Mouse (Mus musculus): ENCODE measurements at regions not wholly inside any gene's neighbourhood (a gene's known extent, or its start where the extent isn't known, plus 50 kb on each side); places are given as distances from the start of the nearest gene placed in this dataset.

DNA sequence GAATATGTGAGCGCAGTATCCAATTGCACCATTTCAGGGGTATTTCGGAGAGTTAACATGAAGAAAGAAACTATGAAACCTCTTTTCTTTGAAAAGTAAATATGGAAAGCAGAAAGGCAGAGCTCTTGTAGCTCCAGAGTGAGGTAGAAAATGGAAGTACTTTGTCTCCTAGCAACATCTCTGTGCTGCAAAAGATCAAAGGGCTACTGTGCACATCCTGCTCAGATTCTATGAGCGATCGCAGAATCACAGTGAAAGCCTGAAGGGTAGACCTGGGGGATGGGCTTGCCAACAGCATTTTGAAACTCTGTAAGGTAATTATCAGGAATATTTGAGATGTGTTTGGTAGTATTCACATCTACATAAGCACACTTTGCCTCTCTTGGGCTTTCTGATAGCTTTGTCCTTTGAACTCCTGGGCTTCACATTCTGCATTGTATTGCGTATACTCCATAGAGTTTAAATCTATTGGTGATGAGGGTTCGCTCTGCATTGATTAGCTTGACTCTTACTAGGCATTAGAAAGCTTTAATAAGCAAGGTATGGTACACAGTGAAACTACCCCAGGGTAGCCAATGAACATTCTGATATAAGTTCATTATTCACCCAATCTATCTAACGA is 459.5 kb upstream of the Lmcd1 start:
- TF ChIP-seq POLR2A (IDR thresholded peaks at IDR 0.05; ENCODE audit: insufficient read length, low read depth), result no peak
- TF ChIP-seq POLR2AphosphoS2 (IDR thresholded peaks at IDR 0.05; ENCODE audit: insufficient read length, low read depth), result no peak
- TF ChIP-seq CEBPB (IDR thresholded peaks at IDR 0.05; ENCODE audit: insufficient read depth, poor library complexity, severe bottlenecking), result no peak
